Mouse (Mus musculus) mammary gland, adult 2 months (tissue): Measurements from ENCODE around the gene Naa35. TPM values are rescaled to one million over a fixed set of nuclear protein-coding genes. Genes with fewer than 3 reads are reported as not detected.

ENCODE experiments used
- polyA plus RNA-seq: library from polyadenylated mRNA; depleted of rRNA; stranded (reverse); fragments of >200 nt; gene quantifications from 2 replicates; pipeline ENCODE4 v1.2.3, GENCODE M21; 2012; ENCODE audit warnings: low replicate concordance; rRNA removed

Naa35 gene
- 21.6 and 64.3 TPM in 2 replicates for polyA plus RNA-seq

DNA sequence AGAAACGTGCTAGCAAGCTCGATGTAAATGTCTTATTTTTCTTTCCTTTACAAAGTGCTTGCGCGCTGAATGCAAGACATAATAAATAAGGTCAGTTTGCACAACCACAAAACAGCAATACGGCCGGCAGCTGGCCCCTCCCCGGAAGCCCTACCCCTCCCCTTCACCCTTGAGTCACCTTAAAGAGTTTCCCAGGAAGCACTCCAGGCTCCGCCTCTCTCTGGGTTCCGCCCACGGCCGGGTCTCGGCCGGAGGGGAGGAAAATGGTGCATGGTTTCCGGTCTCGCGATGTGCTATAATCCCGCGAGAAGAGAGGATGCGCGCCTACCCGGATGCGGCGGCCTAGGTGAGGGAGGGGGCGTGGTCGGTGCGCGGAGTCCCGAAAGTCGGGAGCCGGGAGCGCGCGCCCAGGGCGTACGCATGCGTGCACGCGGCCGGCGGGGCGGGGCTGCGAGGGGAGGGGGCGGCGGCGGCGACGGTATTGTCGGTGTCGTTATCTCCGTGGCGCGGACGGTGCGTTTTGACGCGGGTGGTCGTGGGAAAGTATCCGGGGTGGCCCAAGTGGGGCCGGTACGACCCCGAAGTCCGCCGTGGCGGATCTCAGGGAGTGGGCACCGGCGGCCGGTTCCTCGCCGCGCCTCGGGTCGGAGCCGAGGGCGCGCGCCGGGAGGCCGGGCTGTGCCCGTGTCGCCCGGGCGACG, at the start of gene Naa35, which contains the start of gene Agtpbp1:
Gene Naa35 (plus strand): TSS at position 313 of the 701 bp plus-strand sequence.
Gene Agtpbp1 (minus strand): TSS at position 281 of the 701 bp plus-strand sequence.

DNA sequence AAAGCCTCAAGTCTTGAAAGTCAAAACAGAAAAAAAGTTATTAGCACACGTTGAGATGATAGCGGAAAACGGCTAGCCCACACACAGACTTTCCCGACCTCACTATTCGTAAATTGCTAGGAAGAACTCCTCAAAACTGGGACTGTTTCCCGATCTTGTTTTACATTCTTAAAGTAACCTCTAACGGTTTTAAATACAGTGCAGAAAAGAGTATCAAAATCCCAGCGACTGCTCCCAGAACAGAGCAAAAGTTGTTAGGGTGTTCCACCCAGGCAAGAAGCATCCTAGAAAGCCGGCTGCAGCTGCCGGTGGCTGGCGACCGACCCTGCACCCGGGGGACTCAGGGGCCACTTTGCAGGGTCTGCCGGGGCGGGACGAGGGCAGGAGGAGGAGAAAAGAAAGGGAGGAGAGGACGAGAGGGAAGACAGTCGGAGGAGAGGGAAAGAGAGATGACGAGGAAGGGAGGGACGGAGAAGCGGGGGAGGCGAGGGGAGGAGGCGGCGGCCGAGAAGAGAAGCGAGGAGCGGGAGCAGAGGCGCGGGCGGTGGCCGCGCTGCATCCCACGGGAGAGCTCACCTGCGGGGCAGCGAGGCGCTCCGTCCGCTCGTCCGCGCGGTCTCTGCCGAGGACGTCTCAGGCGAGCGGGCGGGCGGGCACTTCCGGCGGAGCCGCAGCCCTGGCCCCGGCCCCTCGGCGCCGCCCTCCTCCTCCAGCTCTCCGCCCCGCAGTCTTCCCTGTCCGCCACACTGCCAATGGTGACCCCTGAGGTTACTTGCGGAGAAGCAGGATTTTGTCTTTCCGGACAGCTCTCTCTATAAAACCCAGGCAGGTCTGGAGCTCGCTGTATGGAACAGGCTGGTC, 90.3 kb downstream of the Naa35 start, which contains the start of gene Golm1:
Gene Golm1 (minus strand): TSS at position 661 of the 861 bp plus-strand sequence.

Other genes with a start within 250 kb of the Naa35 start
- 5.5 and 11.1 TPM in 2 replicates for gene Agtpbp1, start within 50 bp of the Naa35 start, polyA plus RNA-seq
- gene Golm1, start 90.6 kb downstream of the Naa35 start, polyA plus RNA-seq = 4.7 and 7.2 TPM in 2 replicates
- not detected in 2 replicates for gene 4921517D22Rik, start 108.8 kb downstream of the Naa35 start, polyA plus RNA-seq
- gene Spata31d1a, start 125.1 kb downstream of the Naa35 start, polyA plus RNA-seq = not detected in 2 replicates
- 0.47 and 0.50 TPM in 2 replicates for gene Spata31d1b, start 127.0 kb downstream of the Naa35 start, polyA plus RNA-seq
- not detected in 2 replicates for gene Spata31d1d, start 146.5 kb downstream of the Naa35 start, polyA plus RNA-seq
- gene 1700014D04Rik, start 161.5 kb downstream of the Naa35 start, polyA plus RNA-seq = not detected in 2 replicates
- gene Isca1, start 184.6 kb downstream of the Naa35 start, polyA plus RNA-seq = 75.3 and 234 TPM in 2 replicates
- gene Gm49354, start 197.0 kb downstream of the Naa35 start, polyA plus RNA-seq = not detected in 2 replicates
- 19.6 and 30.2 TPM in 2 replicates for gene Tut7, start 237.9 kb downstream of the Naa35 start, polyA plus RNA-seq